In genomic region chr7:99562478-99562877, GRCm38 (mm10) we compare ENCODE assay signal across 8 mouse cellular contexts. TPM values are rescaled to one million over a fixed set of nuclear protein-coding genes. Genes with fewer than 3 reads are reported as not detected.
A peak's percentile ranks its signal among the peaks of the same experiment; 100 is the strongest.
DNase-seq lines count a peak whose midpoint lies in the region; ATAC-seq lines count a peak whose summit lies in the region.

No protein-coding gene starts in this region.

- H3K27ac ChIP-seq in midbrain, embryonic 13.5 days: no peak overlapping the region
- no peak overlapping the region for H3K27ac ChIP-seq in midbrain, embryonic 16.5 days (ENCODE audit: low read length)

- no peaks in the 10 kb centered on the region for H3K36me3 ChIP-seq in midbrain, embryonic 13.5 days
- no peaks in the 10 kb centered on the region for H3K36me3 ChIP-seq in midbrain, embryonic 16.5 days (ENCODE audit: control insufficient read depth, insufficient read depth, low read length)

- ATAC-seq in midbrain, embryonic 13.5 days: no peak
- no peak for ATAC-seq in midbrain, embryonic 16.5 days

- no peak overlapping the region for H3K4me3 ChIP-seq in midbrain, embryonic 13.5 days (replicated peaks)
- H3K4me3 ChIP-seq in midbrain, embryonic 16.5 days (ENCODE audit: low read depth, low read length): no peak overlapping the region

- 30% methylated on average over 5 of the region's 5 CpGs for WGBS in midbrain, embryonic 13.5 days
- WGBS in midbrain, embryonic 16.5 days: 43% methylated on average over 5 of the region's 5 CpGs

- peaks cover 55% of the 10 kb centered on the region for H3K4me1 ChIP-seq in midbrain, embryonic 13.5 days (replicated peaks)
- peaks cover 30% of the 10 kb centered on the region for H3K4me1 ChIP-seq in midbrain, embryonic 16.5 days (ENCODE audit: control insufficient read depth, insufficient read depth, low read length)

- peak overlapping the region; percentile 23; the same call in 1 of the 2 replicates for H3K9ac ChIP-seq in midbrain, embryonic 13.5 days (replicated peaks)
- no peak overlapping the region for H3K9ac ChIP-seq in midbrain, embryonic 16.5 days (ENCODE audit: low read depth, low read length)

- DNase-seq in embryo, embryonic 10.5 days (ENCODE audit: low spot score): peak; percentile 28
- DNase-seq in embryo, embryonic 9.5 days (ENCODE audit: extremely low spot score): no peak
- DNase-seq in kidney, postnatal 10 days: peak; percentile 79
- DNase-seq in right cerebral cortex, adult 18-20 months: peak; percentile 80
- no peak for DNase-seq in thymus, adult 18-20 months
- DNase-seq in T-cell, adult 2 months (ENCODE audit: low spot score): no peak

- H3K9me3 ChIP-seq in midbrain, embryonic 13.5 days: no peaks in the 10 kb centered on the region
- H3K9me3 ChIP-seq in midbrain, embryonic 16.5 days (replicated peaks; ENCODE audit: control insufficient read depth, low read length, poor library complexity, severe bottlenecking): no peaks in the 10 kb centered on the region

- H3K27me3 ChIP-seq in midbrain, embryonic 13.5 days: no peaks in the 10 kb centered on the region
- H3K27me3 ChIP-seq in midbrain, embryonic 16.5 days (ENCODE audit: control insufficient read depth, insufficient read depth, low read depth, low read length): no peaks in the 10 kb centered on the region

- H3K4me2 ChIP-seq in midbrain, embryonic 13.5 days (replicated peaks): no peak overlapping the region
- H3K4me2 ChIP-seq in midbrain, embryonic 16.5 days (ENCODE audit: low read length): no peak overlapping the region

RNA-seq across cellular contexts. Expression of gene Arrb1, which starts 27.2 kb away (rescaled TPM):
- 14.0 and 14.8 TPM in 2 replicates for polyA plus RNA-seq in midbrain, embryonic 13.5 days (2015; fragmentation: Nextera tagmentation; extraction: Ambion mirVana)
- 18.4 and 21.0 TPM in 2 replicates for polyA plus RNA-seq in midbrain, embryonic 16.5 days (2015; fragmentation: Nextera tagmentation; extraction: Ambion mirVana)

Comparison
In these comparisons a context has a peak if more than half of its experiments do, and no peak if none do; other contexts are left out.
1. DNase-seq: peak in embryo, embryonic 10.5 days (single experiment), kidney, postnatal 10 days (single experiment) and right cerebral cortex, adult 18-20 months (single experiment); none in embryo, embryonic 9.5 days (single experiment), thymus, adult 18-20 months (0 of 2) and T-cell, adult 2 months (single experiment).